Mouse (Mus musculus): ENCODE data around the gene Rbfox1. TPM values are rescaled to one million over a fixed set of nuclear protein-coding genes. Genes with fewer than 3 reads are reported as not detected.
A peak's percentile ranks its signal among the peaks of the same experiment; 100 is the strongest.

Gene Rbfox1
- polyA plus RNA-seq, 1 experiment from 2014 or later = 3.9 TPM

DNA sequence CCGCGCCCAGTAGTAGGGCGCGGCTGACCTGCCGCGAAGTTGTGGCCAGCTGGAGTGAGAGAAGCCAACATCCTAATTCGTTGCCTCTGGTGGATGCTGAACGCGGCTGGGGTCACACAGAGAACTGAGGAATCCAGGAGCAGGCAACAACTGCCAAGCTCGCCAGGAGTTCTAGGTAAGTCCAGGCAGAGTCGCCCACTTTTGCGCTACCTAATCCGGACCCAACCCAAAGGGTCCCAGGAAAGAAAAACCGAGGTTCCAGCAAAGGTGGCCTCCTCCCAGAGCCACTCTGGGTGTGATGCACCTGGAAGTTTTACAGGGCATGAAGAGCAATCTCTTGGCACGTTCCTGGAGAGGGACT lies 515 bp downstream of the Rbfox1 start:
- no peak overlapping the region for H3K4me2 ChIP-seq (ENCODE audit: low read depth, low read length)
- no peaks in the 10 kb centered on the region for H3K9me3 ChIP-seq (ENCODE audit: control insufficient read depth, low read length)
- no peak overlapping the region for H3K9ac ChIP-seq (ENCODE audit: low read depth, low read length)
- 7% methylated on average over 15 of the region's 15 CpGs for WGBS
- H3K36me3 ChIP-seq (ENCODE audit: control insufficient read depth, insufficient read depth, low read length) = no peaks in the 10 kb centered on the region
- H3K27ac ChIP-seq (ENCODE audit: low read length) = no peak overlapping the region
- peaks cover 28% of the 10 kb centered on the region for H3K27me3 ChIP-seq (replicated peaks; ENCODE audit: control insufficient read depth, insufficient read depth, low read length)
- no peak overlapping the region for H3K4me3 ChIP-seq (ENCODE audit: low read length)
- H3K4me1 ChIP-seq (ENCODE audit: control insufficient read depth, insufficient read depth, low read length) = no peaks in the 10 kb centered on the region
- no peak for ATAC-seq

DNA sequence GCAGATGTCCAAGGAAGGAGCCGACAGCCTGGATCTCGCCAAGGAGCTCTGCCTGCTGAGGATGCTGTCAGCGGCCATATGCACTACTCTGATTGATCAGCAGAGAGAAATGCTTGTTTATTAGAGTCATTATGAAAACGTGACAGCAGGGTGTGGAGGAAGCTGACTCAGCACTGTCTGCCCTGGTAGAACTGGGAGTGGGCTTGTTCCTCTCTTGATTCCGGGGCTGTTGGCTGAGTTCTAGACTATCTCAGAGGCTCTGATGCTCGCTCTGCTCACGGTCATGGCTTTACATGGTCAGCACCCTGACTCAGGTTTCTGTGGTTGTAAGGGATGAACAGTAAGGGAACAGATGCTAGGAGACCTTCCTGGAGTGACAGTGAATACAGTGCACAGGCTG lies 10.4 kb downstream of the Rbfox1 start:
- no peak for ATAC-seq
- H3K4me1 ChIP-seq (ENCODE audit: control insufficient read depth, insufficient read depth, low read length) = no peaks in the 10 kb centered on the region
- H3K4me2 ChIP-seq (ENCODE audit: low read depth, low read length) = no peak overlapping the region
- WGBS = 65% methylated on average over 7 of the region's 7 CpGs
- no peak overlapping the region for H3K27ac ChIP-seq (ENCODE audit: low read length)
- no peaks in the 10 kb centered on the region for H3K36me3 ChIP-seq (ENCODE audit: control insufficient read depth, insufficient read depth, low read length)
- no peak overlapping the region for H3K9ac ChIP-seq (ENCODE audit: low read depth, low read length)
- H3K9me3 ChIP-seq (ENCODE audit: control insufficient read depth, low read length) = no peaks in the 10 kb centered on the region
- no peaks in the 10 kb centered on the region for H3K27me3 ChIP-seq (replicated peaks; ENCODE audit: control insufficient read depth, insufficient read depth, low read length)
- no peak overlapping the region for H3K4me3 ChIP-seq (ENCODE audit: low read length)

DNA sequence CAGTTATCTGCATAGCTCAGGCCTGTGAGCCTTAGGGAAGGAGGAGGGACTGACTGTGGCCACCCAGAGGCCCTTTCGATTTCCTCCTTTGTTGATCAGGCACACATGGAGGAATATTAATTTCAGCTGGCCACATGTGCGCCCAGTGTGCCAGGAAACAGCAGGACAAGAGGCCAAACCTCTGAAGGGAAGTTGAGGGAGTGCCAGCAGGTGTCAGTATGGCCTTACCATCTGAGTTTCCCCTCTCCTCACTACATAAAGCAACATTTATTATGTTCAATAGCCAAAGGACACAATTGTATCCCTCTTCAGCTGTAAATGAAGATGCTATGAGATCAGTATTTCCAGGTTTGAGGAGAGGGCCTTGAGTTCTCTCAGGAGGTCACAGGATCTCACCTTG lies 13.2 kb downstream of the Rbfox1 start:
- Histone ChIP-seq H3K4me3 (ENCODE audit: low read length) (no peak overlapping the region), H3K4me1 (ENCODE audit: control insufficient read depth, insufficient read depth, low read length) (no peaks in the 10 kb centered on the region), H3K4me2 (ENCODE audit: low read depth, low read length) (no peak overlapping the region), H3K9ac (ENCODE audit: low read depth, low read length) (no peak overlapping the region), H3K36me3 (ENCODE audit: control insufficient read depth, insufficient read depth, low read length) (no peaks in the 10 kb centered on the region), H3K27ac (ENCODE audit: low read length) (no peak overlapping the region), H3K27me3 (replicated peaks; ENCODE audit: control insufficient read depth, insufficient read depth, low read length) (no peaks in the 10 kb centered on the region), H3K9me3 (ENCODE audit: control insufficient read depth, low read length) (no peaks in the 10 kb centered on the region)
- WGBS = 47% methylated on average over 2 of the region's 2 CpGs
- no peak for ATAC-seq

DNA sequence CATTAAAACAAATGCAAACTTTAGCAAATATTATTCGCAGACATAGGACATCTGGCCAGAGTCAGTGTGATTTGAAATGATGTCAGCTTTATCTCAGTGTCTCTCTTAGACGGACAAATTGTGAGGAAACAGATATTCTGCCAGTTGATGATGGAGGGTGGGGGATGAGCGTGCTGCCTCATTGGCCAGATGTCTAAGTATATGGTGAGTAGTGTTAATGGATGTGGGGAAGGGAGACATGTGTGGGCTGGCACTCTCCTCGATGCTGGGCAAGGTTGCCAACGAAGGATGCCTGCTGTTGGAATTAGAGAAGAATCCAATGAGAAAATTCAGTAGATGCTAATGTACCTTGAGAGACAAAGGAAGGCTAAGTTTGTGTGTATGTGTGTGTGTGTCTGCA lies 25.6 kb downstream of the Rbfox1 start:
- no peaks in the 10 kb centered on the region for H3K9me3 ChIP-seq (ENCODE audit: control insufficient read depth, low read length)
- no peaks in the 10 kb centered on the region for H3K36me3 ChIP-seq (ENCODE audit: control insufficient read depth, insufficient read depth, low read length)
- no peak for ATAC-seq
- WGBS = 67% methylated on average over 5 of the region's 5 CpGs
- H3K4me3 ChIP-seq (ENCODE audit: low read length) = no peak overlapping the region
- no peaks in the 10 kb centered on the region for H3K27me3 ChIP-seq (replicated peaks; ENCODE audit: control insufficient read depth, insufficient read depth, low read length)
- H3K9ac ChIP-seq (ENCODE audit: low read depth, low read length) = no peak overlapping the region
- H3K4me1 ChIP-seq (ENCODE audit: control insufficient read depth, insufficient read depth, low read length) = no peaks in the 10 kb centered on the region
- H3K27ac ChIP-seq (ENCODE audit: low read length) = no peak overlapping the region
- H3K4me2 ChIP-seq (ENCODE audit: low read depth, low read length) = no peak overlapping the region

DNA sequence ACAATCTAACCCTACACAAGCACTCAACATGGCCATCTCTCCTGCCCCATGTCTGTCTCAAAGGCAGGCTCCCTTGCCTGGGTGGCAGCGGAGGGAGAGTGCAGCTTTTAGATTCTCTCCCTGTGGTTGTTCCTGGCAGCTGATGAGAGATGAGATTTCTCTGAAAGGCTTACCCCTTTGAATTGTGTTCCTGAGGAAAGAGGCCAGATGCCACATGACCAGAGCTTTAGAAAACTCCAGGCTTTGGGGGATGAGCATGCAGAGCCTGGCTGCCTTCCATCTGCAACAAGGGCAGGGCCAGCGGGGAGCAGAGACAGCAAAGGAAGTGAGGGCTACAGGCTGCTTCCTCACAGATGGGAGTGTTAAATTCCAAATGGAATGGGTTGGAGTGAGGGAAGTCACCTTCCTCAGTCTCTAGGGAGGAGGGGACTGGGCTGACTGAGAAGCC lies 26.7 kb downstream of the Rbfox1 start:
- WGBS = 34% methylated on average over 2 of the region's 2 CpGs
- ATAC-seq = no peak
- Histone ChIP-seq H3K9me3 (ENCODE audit: control insufficient read depth, low read length) (no peaks in the 10 kb centered on the region), H3K27me3 (replicated peaks; ENCODE audit: control insufficient read depth, insufficient read depth, low read length) (no peaks in the 10 kb centered on the region), H3K4me2 (ENCODE audit: low read depth, low read length) (no peak overlapping the region), H3K36me3 (ENCODE audit: control insufficient read depth, insufficient read depth, low read length) (no peaks in the 10 kb centered on the region), H3K9ac (ENCODE audit: low read depth, low read length) (no peak overlapping the region), H3K27ac (ENCODE audit: low read length) (no peak overlapping the region), H3K4me3 (ENCODE audit: low read length) (no peak overlapping the region), H3K4me1 (ENCODE audit: control insufficient read depth, insufficient read depth, low read length) (no peaks in the 10 kb centered on the region)

DNA sequence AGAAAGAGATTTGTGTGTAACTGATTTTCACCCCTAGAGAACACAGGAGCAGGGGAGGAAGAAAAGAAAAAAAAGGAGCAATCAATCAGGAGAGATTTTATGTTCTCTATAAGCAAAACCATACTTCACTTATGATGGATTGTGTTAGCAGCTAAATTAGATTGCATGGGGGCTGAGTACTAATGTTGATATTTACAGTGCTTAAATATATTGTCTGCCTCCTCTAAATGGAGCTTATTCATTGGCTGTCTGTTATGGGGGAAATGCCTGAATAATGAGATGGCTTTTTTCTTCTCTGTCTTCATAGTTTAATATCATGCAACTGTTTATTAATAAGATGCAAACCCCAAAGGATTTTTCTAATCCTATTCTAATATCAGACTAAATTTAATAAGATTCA lies 32.8 kb downstream of the Rbfox1 start:
- Histone ChIP-seq H3K4me3 (ENCODE audit: low read length) (no peak overlapping the region), H3K9ac (ENCODE audit: low read depth, low read length) (no peak overlapping the region), H3K4me2 (ENCODE audit: low read depth, low read length) (no peak overlapping the region), H3K36me3 (ENCODE audit: control insufficient read depth, insufficient read depth, low read length) (no peaks in the 10 kb centered on the region), H3K4me1 (ENCODE audit: control insufficient read depth, insufficient read depth, low read length) (no peaks in the 10 kb centered on the region), H3K27me3 (replicated peaks; ENCODE audit: control insufficient read depth, insufficient read depth, low read length) (no peaks in the 10 kb centered on the region), H3K9me3 (ENCODE audit: control insufficient read depth, low read length) (no peaks in the 10 kb centered on the region), H3K27ac (ENCODE audit: low read length) (no peak overlapping the region)
- no peak for ATAC-seq

DNA sequence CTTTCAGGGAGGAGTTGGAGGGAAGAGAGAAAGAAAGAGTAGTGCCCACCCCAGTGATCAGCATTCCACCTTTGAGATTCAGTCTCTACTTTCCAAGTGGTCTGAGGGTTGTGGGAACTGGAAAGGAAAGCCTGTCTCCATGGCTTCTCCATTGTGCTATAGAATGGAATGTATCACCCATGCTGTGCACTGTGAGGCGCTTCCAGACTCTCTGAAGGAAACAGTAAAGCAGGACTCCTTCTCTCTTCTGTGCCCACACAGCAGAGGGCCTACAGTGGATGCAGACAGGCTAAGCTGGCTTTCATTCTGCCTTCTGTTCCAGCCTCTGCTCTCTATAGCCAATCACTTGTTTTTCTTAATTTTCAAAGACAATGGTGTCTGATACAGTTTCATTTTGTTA lies 41.8 kb downstream of the Rbfox1 start:
- Histone ChIP-seq H3K27me3 (replicated peaks; ENCODE audit: control insufficient read depth, insufficient read depth, low read length) (no peaks in the 10 kb centered on the region), H3K4me1 (ENCODE audit: control insufficient read depth, insufficient read depth, low read length) (no peaks in the 10 kb centered on the region), H3K4me3 (ENCODE audit: low read length) (no peak overlapping the region), H3K36me3 (ENCODE audit: control insufficient read depth, insufficient read depth, low read length) (no peaks in the 10 kb centered on the region), H3K9me3 (ENCODE audit: control insufficient read depth, low read length) (no peaks in the 10 kb centered on the region), H3K9ac (ENCODE audit: low read depth, low read length) (no peak overlapping the region), H3K27ac (ENCODE audit: low read length) (no peak overlapping the region), H3K4me2 (ENCODE audit: low read depth, low read length) (no peak overlapping the region)
- no peak for ATAC-seq
- 30% methylated on average over 1 of the region's 1 CpGs for WGBS

DNA sequence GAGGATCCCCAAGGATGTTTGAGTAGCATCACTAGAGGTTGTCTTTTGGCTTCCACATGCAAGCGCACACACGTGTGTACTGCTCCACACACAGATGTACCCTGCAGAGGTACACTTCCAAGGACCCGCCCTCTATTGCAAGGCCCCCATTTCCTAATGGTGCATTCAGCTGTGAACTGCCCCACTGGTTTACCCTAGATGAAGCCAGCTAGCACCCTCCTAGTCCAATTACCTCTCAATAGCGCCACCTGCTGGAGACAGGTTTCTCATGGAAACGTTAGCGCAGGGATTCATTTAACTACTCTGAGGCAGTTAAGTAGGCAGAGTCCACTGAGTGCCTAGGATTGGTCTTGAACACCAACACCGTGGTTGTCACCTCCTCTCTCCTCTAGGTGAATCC lies 46.5 kb downstream of the Rbfox1 start:
- H3K4me3 ChIP-seq (ENCODE audit: low read length) = no peak overlapping the region
- H3K36me3 ChIP-seq (ENCODE audit: control insufficient read depth, insufficient read depth, low read length) = no peaks in the 10 kb centered on the region
- 0 out of 2 replicates have a peak, but pooled peaks have one; percentile 13 for ATAC-seq
- H3K9me3 ChIP-seq (ENCODE audit: control insufficient read depth, low read length) = no peaks in the 10 kb centered on the region
- no peak overlapping the region for H3K27ac ChIP-seq (ENCODE audit: low read length)
- H3K4me1 ChIP-seq (ENCODE audit: control insufficient read depth, insufficient read depth, low read length) = no peaks in the 10 kb centered on the region
- no peaks in the 10 kb centered on the region for H3K27me3 ChIP-seq (replicated peaks; ENCODE audit: control insufficient read depth, insufficient read depth, low read length)
- no peak overlapping the region for H3K9ac ChIP-seq (ENCODE audit: low read depth, low read length)
- no peak overlapping the region for H3K4me2 ChIP-seq (ENCODE audit: low read depth, low read length)
- WGBS = 27% methylated on average over 7 of the region's 7 CpGs

DNA sequence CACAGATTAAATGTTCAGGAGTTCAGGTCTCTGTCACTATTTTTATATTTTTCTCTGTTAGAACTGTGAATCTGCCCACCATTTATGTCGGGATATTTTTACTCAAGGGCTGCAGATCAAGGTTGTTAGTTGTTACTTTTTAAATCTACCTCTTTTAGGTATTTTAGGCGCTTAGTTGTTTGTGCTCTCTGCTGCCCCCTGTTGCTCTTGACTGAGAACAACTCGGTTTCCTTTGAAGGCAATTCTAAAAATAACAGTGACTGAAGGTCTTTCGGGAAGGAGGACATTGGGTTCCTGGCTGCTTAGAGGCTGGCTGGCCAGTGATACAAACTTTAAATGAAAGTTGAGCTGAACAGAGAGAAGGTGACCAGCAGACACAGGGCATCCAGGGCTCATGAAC lies 54.9 kb downstream of the Rbfox1 start:
- no peak overlapping the region for H3K27ac ChIP-seq (ENCODE audit: low read length)
- no peak overlapping the region for H3K4me3 ChIP-seq (ENCODE audit: low read length)
- no peak overlapping the region for H3K4me2 ChIP-seq (ENCODE audit: low read depth, low read length)
- no peak overlapping the region for H3K9ac ChIP-seq (ENCODE audit: low read depth, low read length)
- ATAC-seq = no peak
- WGBS = 65% methylated on average over 4 of the region's 4 CpGs
- no peaks in the 10 kb centered on the region for H3K36me3 ChIP-seq (ENCODE audit: control insufficient read depth, insufficient read depth, low read length)
- no peaks in the 10 kb centered on the region for H3K9me3 ChIP-seq (ENCODE audit: control insufficient read depth, low read length)
- H3K27me3 ChIP-seq (replicated peaks; ENCODE audit: control insufficient read depth, insufficient read depth, low read length) = no peaks in the 10 kb centered on the region
- H3K4me1 ChIP-seq (ENCODE audit: control insufficient read depth, insufficient read depth, low read length) = no peaks in the 10 kb centered on the region

DNA sequence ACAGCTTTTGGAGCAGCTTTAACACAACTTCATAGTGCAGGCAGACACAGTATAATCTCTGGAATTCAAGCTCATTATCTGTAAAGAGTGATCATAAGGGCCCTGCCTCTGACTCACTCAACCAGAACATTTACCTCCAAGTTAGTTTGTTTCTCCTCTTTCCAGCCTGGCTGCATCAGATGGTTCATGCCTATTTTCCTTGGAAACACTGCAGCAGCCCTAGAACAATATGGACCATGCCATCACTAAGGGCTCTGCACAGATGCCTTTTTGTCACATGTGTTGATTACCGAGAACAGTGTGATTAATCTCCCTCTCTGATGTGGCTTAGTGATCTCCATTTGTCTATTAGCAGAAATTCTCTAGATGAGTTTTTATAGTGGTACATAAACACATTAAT lies 60.5 kb downstream of the Rbfox1 start:
- H3K4me1 ChIP-seq (ENCODE audit: control insufficient read depth, insufficient read depth, low read length) = no peaks in the 10 kb centered on the region
- H3K27me3 ChIP-seq (replicated peaks; ENCODE audit: control insufficient read depth, insufficient read depth, low read length) = no peaks in the 10 kb centered on the region
- WGBS = 67% methylated on average over 1 of the region's 1 CpGs
- no peak overlapping the region for H3K9ac ChIP-seq (ENCODE audit: low read depth, low read length)
- ATAC-seq = no peak
- H3K36me3 ChIP-seq (ENCODE audit: control insufficient read depth, insufficient read depth, low read length) = no peaks in the 10 kb centered on the region
- H3K9me3 ChIP-seq (ENCODE audit: control insufficient read depth, low read length) = no peaks in the 10 kb centered on the region
- H3K4me3 ChIP-seq (ENCODE audit: low read length) = no peak overlapping the region
- no peak overlapping the region for H3K27ac ChIP-seq (ENCODE audit: low read length)
- no peak overlapping the region for H3K4me2 ChIP-seq (ENCODE audit: low read depth, low read length)
